9 mouse cellular contexts compared by ENCODE assay signal in the genomic region with DNA sequence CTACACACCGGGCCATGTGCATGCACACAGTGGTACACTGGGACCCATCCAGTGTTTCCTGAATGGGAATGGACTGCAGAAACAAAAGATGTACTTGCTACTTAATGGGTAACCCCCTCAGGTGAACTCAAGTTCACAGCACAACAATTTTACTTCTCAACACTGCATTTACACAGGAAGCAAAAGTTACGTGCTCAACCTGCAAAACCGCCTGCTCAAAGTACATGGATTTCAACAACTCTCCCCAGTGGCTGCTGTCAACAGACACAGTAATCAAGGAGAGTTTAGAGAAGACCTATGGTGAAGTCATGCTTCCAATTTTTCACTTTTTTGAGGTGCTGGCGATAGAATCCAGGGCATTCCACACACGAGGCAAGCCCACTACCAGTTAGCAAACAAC. TPM values are rescaled to one million over a fixed set of nuclear protein-coding genes. Genes with fewer than 3 reads are reported as not detected.
A peak's percentile ranks its signal among the peaks of the same experiment; 100 is the strongest.
DNase-seq lines count a peak whose midpoint lies in the region; ATAC-seq and TF ChIP-seq lines count a peak whose summit lies in the region.
"Had no signal": no experiment of that assay in that cellular context is flagged by ENCODE, and none has a peak within 500 bp of the region (broad histone marks: within the 10 kb centered on the region; RNA-seq: fewer than 3 reads in every experiment).

No protein-coding gene starts in this region.

- peak; percentile 17 for DNase-seq in kidney, adult 2 months
- DNase-seq in kidney, postnatal 25 days = no peak
- DNase-seq in embryonic facial prominence, embryonic 10.5 days (ENCODE audit: low spot score) = no peak
- no peak for DNase-seq in intestine, embryonic 14.5 days (ENCODE audit: low spot score)
- no peak for DNase-seq in midbrain, postnatal 0 days (ENCODE audit: low spot score)
- DNase-seq in embryo, embryonic 11 days = no peak
- DNase-seq in layer of hippocampus, adult 11-12 months (ENCODE audit: low spot score) = no peak
- DNase-seq: cerebellum, adult 11 months had no signal

- H3K4me1 ChIP-seq in kidney, adult 2 months (ENCODE audit: control insufficient read depth, insufficient read depth, low read length) = peaks cover 5% of the 10 kb centered on the region; the same call in 1 of the 2 replicates
- H3K4me1 ChIP-seq in embryonic facial prominence, embryonic 10.5 days = peaks cover 30% of the 10 kb centered on the region
- H3K4me1 ChIP-seq in intestine, embryonic 14.5 days (replicated peaks; ENCODE audit: control insufficient read depth, insufficient read depth, low read length) = peaks cover 15% of the 10 kb centered on the region
- H3K4me1 ChIP-seq in midbrain, postnatal 0 days (ENCODE audit: insufficient read depth, low read length) = peaks cover 7% of the 10 kb centered on the region

- H3K36me3 ChIP-seq in kidney, adult 2 months (ENCODE audit: control insufficient read depth, insufficient read depth, low read length) = no peaks in the 10 kb centered on the region
- H3K36me3 ChIP-seq in embryonic facial prominence, embryonic 10.5 days (replicated peaks) = peaks cover 29% of the 10 kb centered on the region
- peaks cover 24% of the 10 kb centered on the region for H3K36me3 ChIP-seq in intestine, embryonic 14.5 days (ENCODE audit: control insufficient read depth, insufficient read depth, low read length)
- H3K36me3 ChIP-seq in midbrain, postnatal 0 days (ENCODE audit: insufficient read depth, low read length) = peaks cover 11% of the 10 kb centered on the region; the same call in 1 of the 2 replicates

- WGBS in kidney, adult 2 months = 39% methylated on average over 5 of the region's 5 CpGs
- 72% methylated on average over 5 of the region's 5 CpGs for WGBS in embryonic facial prominence, embryonic 10.5 days
- WGBS in intestine, embryonic 14.5 days = 64% methylated on average over 5 of the region's 5 CpGs
- 60% methylated on average over 5 of the region's 5 CpGs for WGBS in midbrain, postnatal 0 days

- H3K27me3 ChIP-seq in kidney, adult 2 months (replicated peaks; ENCODE audit: control insufficient read depth, insufficient read depth, low read length) = no peaks in the 10 kb centered on the region
- H3K27me3 ChIP-seq in embryonic facial prominence, embryonic 10.5 days (replicated peaks; ENCODE audit: low read depth, poor library complexity, severe bottlenecking) = no peaks in the 10 kb centered on the region
- no peaks in the 10 kb centered on the region for H3K27me3 ChIP-seq in intestine, embryonic 14.5 days (replicated peaks; ENCODE audit: control insufficient read depth, insufficient read depth, low read length)
- no peaks in the 10 kb centered on the region for H3K27me3 ChIP-seq in midbrain, postnatal 0 days (ENCODE audit: insufficient read depth, low read length)

- ATAC-seq in intestine, embryonic 14.5 days (replicated peaks; ENCODE audit: low FRiP score, low TSS enrichment, low read depth) = no peak
- ATAC-seq in midbrain, postnatal 0 days (ENCODE audit: low FRiP score) = no peak
- no peak for ATAC-seq in erythroid progenitor cell, adult 5-6 weeks (replicated peaks; ENCODE audit: low FRiP score, poor library complexity, severe bottlenecking)

- H3K4me2 ChIP-seq in intestine, embryonic 14.5 days (ENCODE audit: low read length) = peak overlapping the region; percentile 79
- peak overlapping the region; percentile 50 for H3K4me2 ChIP-seq in midbrain, postnatal 0 days (ENCODE audit: low read depth, low read length, poor library complexity, severe bottlenecking)

- no peak overlapping the region for H3K27ac ChIP-seq in kidney, adult 2 months (ENCODE audit: insufficient read depth, low read depth, low read length)
- no peak overlapping the region for H3K27ac ChIP-seq in embryonic facial prominence, embryonic 10.5 days (replicated peaks)
- H3K27ac ChIP-seq in intestine, embryonic 14.5 days (ENCODE audit: low read depth) = no peak overlapping the region
- no peak overlapping the region for H3K27ac ChIP-seq in midbrain, postnatal 0 days (ENCODE audit: low read depth, low read length)

- TF ChIP-seq POLR2A in kidney, adult 2 months (IDR thresholded peaks at IDR 0.05; ENCODE audit: low read depth, low read length) = no peak

- no peaks in the 10 kb centered on the region for H3K9me3 ChIP-seq in embryonic facial prominence, embryonic 10.5 days
- no peaks in the 10 kb centered on the region for H3K9me3 ChIP-seq in intestine, embryonic 14.5 days (ENCODE audit: control insufficient read depth, low read length)
- no peaks in the 10 kb centered on the region for H3K9me3 ChIP-seq in midbrain, postnatal 0 days (ENCODE audit: low read length)

- H3K9ac ChIP-seq in intestine, embryonic 14.5 days (ENCODE audit: low read length) = 0 out of 2 replicates have a peak overlapping the region, but pooled peaks have one; percentile 64
- H3K9ac ChIP-seq in midbrain, postnatal 0 days (replicated peaks; ENCODE audit: low read length, poor library complexity, severe bottlenecking) = no peak overlapping the region

- TF ChIP-seq CTCF in kidney, adult 2 months (conservative IDR thresholded peaks at IDR 0.05; ENCODE audit: insufficient read depth, insufficient read length, low read depth, low read length) = no peak
- TF ChIP-seq CTCF in midbrain, postnatal 0 days (IDR thresholded peaks at IDR 0.05) = no peak

- H3K4me3 ChIP-seq in kidney, adult 2 months (ENCODE audit: insufficient read depth, low read depth, low read length) = no peak overlapping the region
- H3K4me3 ChIP-seq in embryonic facial prominence, embryonic 10.5 days = peak overlapping the region; percentile 85
- peak overlapping the region; percentile 70 for H3K4me3 ChIP-seq in intestine, embryonic 14.5 days (ENCODE audit: low read depth, low read length)
- H3K4me3 ChIP-seq in midbrain, postnatal 0 days (ENCODE audit: low read depth, low read length) = no peak overlapping the region; the same call in 1 of the 2 replicates

RNA-seq across cellular contexts. Expression of a gene that starts 1.6 kb away (rescaled TPM):
- 19.6 and 22.1 TPM in 2 replicates for polyA plus RNA-seq in kidney, adult 2 months (2012; rRNA removed)
- 155 and 158 TPM in 2 replicates for polyA plus RNA-seq in embryonic facial prominence, embryonic 10.5 days (2016; fragmentation: Nextera tagmentation; extraction: Ambion mirVana)
- 128 and 141 TPM in 2 replicates for polyA plus RNA-seq in intestine, embryonic 14.5 days (2014; fragmentation: Nextera tagmentation; extraction: Ambion mirVana)
- 61.5 and 82.5 TPM in 2 replicates for total RNA-seq in midbrain, postnatal 0 days (2014; rRNA removed)
- polyA plus RNA-seq in midbrain, postnatal 0 days (2015; fragmentation: Nextera tagmentation; extraction: Ambion mirVana) = 90.1 and 92.3 TPM in 2 replicates
- total RNA-seq in erythroid progenitor cell, adult 5-6 weeks (2015; ENCODE audit: low replicate concordance) = 33.2 and 80.1 TPM in 2 replicates
- 38.6 and 88.1 TPM in 2 replicates for total RNA-seq in erythroid progenitor cell, adult 5-6 weeks (2017; ENCODE audit: low replicate concordance)

RNA-seq across cellular contexts. Expression of a gene that starts 1.8 kb away (rescaled TPM):
- 6.6 and 8.7 TPM in 2 replicates for polyA plus RNA-seq in kidney, adult 2 months (2012; rRNA removed)
- 14.0 and 14.4 TPM in 2 replicates for polyA plus RNA-seq in embryonic facial prominence, embryonic 10.5 days (2016; fragmentation: Nextera tagmentation; extraction: Ambion mirVana)
- 13.4 and 17.1 TPM in 2 replicates for polyA plus RNA-seq in intestine, embryonic 14.5 days (2014; fragmentation: Nextera tagmentation; extraction: Ambion mirVana)
- 17.3 and 20.1 TPM in 2 replicates for total RNA-seq in midbrain, postnatal 0 days (2014; rRNA removed)
- 7.8 and 8.9 TPM in 2 replicates for polyA plus RNA-seq in midbrain, postnatal 0 days (2015; fragmentation: Nextera tagmentation; extraction: Ambion mirVana)
- total RNA-seq in erythroid progenitor cell, adult 5-6 weeks (2015; ENCODE audit: low replicate concordance) = 10.1 and 19.3 TPM in 2 replicates
- total RNA-seq in erythroid progenitor cell, adult 5-6 weeks (2017; ENCODE audit: low replicate concordance) = 2.4 and 5.0 TPM in 2 replicates

RNA-seq across cellular contexts. Expression of a gene that starts 22.6 kb away (rescaled TPM):
- 171 and 204 TPM in 2 replicates for polyA plus RNA-seq in kidney, adult 2 months (2012; rRNA removed)
- 37.6 and 39.1 TPM in 2 replicates for polyA plus RNA-seq in embryonic facial prominence, embryonic 10.5 days (2016; fragmentation: Nextera tagmentation; extraction: Ambion mirVana)
- polyA plus RNA-seq in intestine, embryonic 14.5 days (2014; fragmentation: Nextera tagmentation; extraction: Ambion mirVana) = 42.4 and 47.8 TPM in 2 replicates
- 214 and 227 TPM in 2 replicates for total RNA-seq in midbrain, postnatal 0 days (2014; rRNA removed)
- polyA plus RNA-seq in midbrain, postnatal 0 days (2015; fragmentation: Nextera tagmentation; extraction: Ambion mirVana) = 80.4 and 84.8 TPM in 2 replicates
- total RNA-seq in erythroid progenitor cell, adult 5-6 weeks (2015; ENCODE audit: low replicate concordance) = 51.5 and 53.2 TPM in 2 replicates
- 129 and 190 TPM in 2 replicates for total RNA-seq in erythroid progenitor cell, adult 5-6 weeks (2017; ENCODE audit: low replicate concordance)

Comparison
In these comparisons a context has a peak if more than half of its experiments do, and no peak if none do; other contexts are left out.
1. H3K4me3 ChIP-seq: peak in embryonic facial prominence, embryonic 10.5 days (single experiment) and intestine, embryonic 14.5 days (single experiment); none in kidney, adult 2 months (single experiment) and midbrain, postnatal 0 days (single experiment).